Mouse (Mus musculus): ENCODE measurements around the gene Magi2. TPM values are rescaled to one million over a fixed set of nuclear protein-coding genes. Genes with fewer than 3 reads are reported as not detected.

Gene Magi2
- polyA plus RNA-seq, 1 experiment from 2014 or later = 2.4 TPM

- POLR2A ChIA-PET = no interaction called here
- in situ Hi-C loops (cut with MboI; ENCODE audit: low pct_unique_long_range_greater_than_20kb) = no loop called here
- DNase-seq (ENCODE audit: low read depth, low spot score) (no peak), ATAC-seq (no peak)
- CTCF ChIA-PET = no interaction called here
- H3K27me3 ChIP-seq = peaks cover 4% of the 10 kb centered on the region
- no peak for TF ChIP-seq CTCF (IDR thresholded peaks at IDR 0.05)
Measured at GRCm38 (mm10) chr5:19972736-19973135, 745.9 kb downstream of the Magi2 start.

- ATAC-seq (no peak), DNase-seq (ENCODE audit: low read depth, low spot score) (no peak)
- ChIA-PET POLR2A (no interaction called here), CTCF (no interaction called here)
- peaks cover 4% of the 10 kb centered on the region for H3K27me3 ChIP-seq
- TF ChIP-seq CTCF (IDR thresholded peaks at IDR 0.05) = no peak
- in situ Hi-C loops (cut with MboI; ENCODE audit: low pct_unique_long_range_greater_than_20kb) = no loop called here
Measured at GRCm38 (mm10) chr5:19973852-19974251, 747.0 kb downstream of the Magi2 start.

- no peaks in the 10 kb centered on the region for H3K27me3 ChIP-seq
- TF ChIP-seq CTCF (IDR thresholded peaks at IDR 0.05) = no peak
- in situ Hi-C loops (cut with MboI; ENCODE audit: low pct_unique_long_range_greater_than_20kb) = no loop called here
- DNase-seq (ENCODE audit: low read depth, low spot score) (no peak), ATAC-seq (no peak)
- POLR2A ChIA-PET = no interaction called here
- CTCF ChIA-PET = no interaction called here
Measured at GRCm38 (mm10) chr5:19981518-19981917, 754.7 kb downstream of the Magi2 start.

- ATAC-seq = no peak
- TF ChIP-seq CTCF (IDR thresholded peaks at IDR 0.05) = no peak
- in situ Hi-C loops (cut with MboI; ENCODE audit: low pct_unique_long_range_greater_than_20kb) = no loop called here
- H3K27me3 ChIP-seq = no peaks in the 10 kb centered on the region
- no peak for DNase-seq (ENCODE audit: low read depth, low spot score)
- ChIA-PET POLR2A (no interaction called here), CTCF (no interaction called here)
Measured at GRCm38 (mm10) chr5:19982031-19982430, 755.2 kb downstream of the Magi2 start.

- no peak for ATAC-seq
- ChIA-PET POLR2A (no interaction called here), CTCF (no interaction called here)
- H3K27me3 ChIP-seq = no peaks in the 10 kb centered on the region
- no peak for DNase-seq (ENCODE audit: low read depth, low spot score)
- in situ Hi-C loops (cut with MboI; ENCODE audit: low pct_unique_long_range_greater_than_20kb) = no loop called here
- no peak for TF ChIP-seq CTCF (IDR thresholded peaks at IDR 0.05)
Measured at GRCm38 (mm10) chr5:19999486-19999885, 772.6 kb downstream of the Magi2 start.

GRCm38 (mm10) chr5:19999912-20000311 is 773.1 kb downstream of the Magi2 start:
- TF ChIP-seq CTCF (IDR thresholded peaks at IDR 0.05) = no peak
- H3K27me3 ChIP-seq = no peaks in the 10 kb centered on the region
- ChIA-PET POLR2A (no interaction called here), CTCF (no interaction called here)
- no peak for ATAC-seq
- in situ Hi-C loops (cut with MboI; ENCODE audit: low pct_unique_long_range_greater_than_20kb) = no loop called here
- DNase-seq (ENCODE audit: low read depth, low spot score) = no peak

GRCm38 (mm10) chr5:20006616-20007015 is 779.8 kb downstream of the Magi2 start:
- POLR2A ChIA-PET = interaction anchor here (0.5 kb wide), 1 partner anchor 79 kb away, joined by 3 read pairs; no protein-coding TSS in a partner anchor
- TF ChIP-seq CTCF (IDR thresholded peaks at IDR 0.05) = no peak
- no peak for DNase-seq (ENCODE audit: low read depth, low spot score)
- ATAC-seq = no peak
- no peaks in the 10 kb centered on the region for H3K27me3 ChIP-seq
- in situ Hi-C loops (cut with MboI; ENCODE audit: low pct_unique_long_range_greater_than_20kb) = no loop called here
- CTCF ChIA-PET = no interaction called here

GRCm38 (mm10) chr5:20007246-20007645 is 780.4 kb downstream of the Magi2 start:
- in situ Hi-C loops (cut with MboI; ENCODE audit: low pct_unique_long_range_greater_than_20kb) = no loop called here
- TF ChIP-seq CTCF (IDR thresholded peaks at IDR 0.05) = no peak
- POLR2A ChIA-PET = no interaction called here
- no peaks in the 10 kb centered on the region for H3K27me3 ChIP-seq
- CTCF ChIA-PET = no interaction called here
- ATAC-seq = no peak
- no peak for DNase-seq (ENCODE audit: low read depth, low spot score)

- peaks cover 6% of the 10 kb centered on the region for H3K27me3 ChIP-seq
- DNase-seq (ENCODE audit: low read depth, low spot score) (no peak), ATAC-seq (no peak)
- TF ChIP-seq CTCF (IDR thresholded peaks at IDR 0.05) = no peak
- ChIA-PET CTCF (no interaction called here), POLR2A (no interaction called here)
- in situ Hi-C loops (cut with MboI; ENCODE audit: low pct_unique_long_range_greater_than_20kb) = no loop called here
Measured at GRCm38 (mm10) chr5:20010210-20010609, 783.4 kb downstream of the Magi2 start.

GRCm38 (mm10) chr5:20018063-20018462 is 791.2 kb downstream of the Magi2 start:
- ChIA-PET CTCF (no interaction called here), POLR2A (no interaction called here)
- ATAC-seq (no peak), DNase-seq (ENCODE audit: low read depth, low spot score) (no peak)
- TF ChIP-seq CTCF (IDR thresholded peaks at IDR 0.05) = no peak
- H3K27me3 ChIP-seq = peaks cover 11% of the 10 kb centered on the region
- in situ Hi-C loops (cut with MboI; ENCODE audit: low pct_unique_long_range_greater_than_20kb) = no loop called here

- POLR2A ChIA-PET = no interaction called here
- in situ Hi-C loops (cut with MboI; ENCODE audit: low pct_unique_long_range_greater_than_20kb) = no loop called here
Measured at GRCm38 (mm10) chr5:20046649-20047048, 819.8 kb downstream of the Magi2 start.

GRCm38 (mm10) chr5:20048386-20048785 is 821.5 kb downstream of the Magi2 start:
- H3K27me3 ChIP-seq = peaks cover 3% of the 10 kb centered on the region
- in situ Hi-C loops (cut with MboI; ENCODE audit: low pct_unique_long_range_greater_than_20kb) = no loop called here
- POLR2A ChIA-PET = no interaction called here
- CTCF ChIA-PET = no interaction called here
- ATAC-seq (no peak), DNase-seq (ENCODE audit: low read depth, low spot score) (no peak)
- TF ChIP-seq CTCF (IDR thresholded peaks at IDR 0.05) = no peak

More at GRCm38 (mm10) chr5:20046649-20047048, 819.8 kb downstream of the Magi2 start:
- DNase-seq (ENCODE audit: low read depth, low spot score) (no peak), ATAC-seq (no peak)
- CTCF ChIA-PET = no interaction called here
- H3K27me3 ChIP-seq = peaks cover 3% of the 10 kb centered on the region
- no peak for TF ChIP-seq CTCF (IDR thresholded peaks at IDR 0.05)

All from Patski (cell line).